Mouse (Mus musculus) embryo, embryonic 11.5 days (tissue): ENCODE data around the gene Gpatch4.
A peak's percentile ranks its signal among the peaks of the same experiment; 100 is the strongest.

Experiments used
- DNase-seq: peaks from one replicate; pipeline ENCODE4 v3.0.0-alpha.2; 2012; ENCODE audit warnings: low read depth, low spot score

The Gpatch4 gene

DNA sequence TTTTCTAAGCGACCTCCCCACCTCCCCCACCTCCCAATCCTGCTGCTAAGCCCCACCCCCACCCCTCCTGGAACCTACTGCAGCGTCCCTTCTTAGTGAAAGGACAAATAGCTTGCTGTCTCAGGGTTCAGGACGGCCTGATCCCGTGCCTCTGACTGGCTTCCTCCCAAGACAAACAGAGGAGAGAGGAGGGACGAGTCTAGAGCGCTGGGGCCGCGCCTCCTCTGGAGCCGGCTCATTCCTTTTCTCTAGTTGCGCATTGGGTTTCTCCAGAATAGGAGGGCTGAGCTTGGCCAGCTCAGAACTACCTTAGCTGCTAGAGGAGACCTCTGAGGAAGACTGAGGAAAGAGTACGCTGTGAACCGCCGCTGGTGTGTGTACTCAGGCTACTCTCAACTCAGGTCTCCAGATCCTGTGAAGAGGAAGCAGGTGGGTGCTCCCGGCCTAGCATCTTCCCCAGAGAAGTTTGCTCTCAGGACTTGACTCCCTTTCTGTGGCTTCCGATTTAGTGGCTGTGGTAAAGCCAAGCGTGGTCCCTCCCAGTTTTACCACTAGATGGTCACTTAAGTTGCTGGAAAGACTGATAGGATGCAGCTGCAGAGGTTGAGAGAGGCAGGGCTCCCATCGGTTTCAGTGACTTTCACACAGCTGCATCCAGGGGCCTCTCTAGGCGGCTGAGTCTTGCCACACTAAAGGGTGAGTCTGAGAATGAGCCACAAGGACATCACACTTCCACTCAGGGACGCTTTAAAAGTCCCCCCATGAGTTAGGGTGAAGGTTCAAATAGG is 12.1 kb upstream of the Gpatch4 start:
- DNase-seq = no peak

DNA sequence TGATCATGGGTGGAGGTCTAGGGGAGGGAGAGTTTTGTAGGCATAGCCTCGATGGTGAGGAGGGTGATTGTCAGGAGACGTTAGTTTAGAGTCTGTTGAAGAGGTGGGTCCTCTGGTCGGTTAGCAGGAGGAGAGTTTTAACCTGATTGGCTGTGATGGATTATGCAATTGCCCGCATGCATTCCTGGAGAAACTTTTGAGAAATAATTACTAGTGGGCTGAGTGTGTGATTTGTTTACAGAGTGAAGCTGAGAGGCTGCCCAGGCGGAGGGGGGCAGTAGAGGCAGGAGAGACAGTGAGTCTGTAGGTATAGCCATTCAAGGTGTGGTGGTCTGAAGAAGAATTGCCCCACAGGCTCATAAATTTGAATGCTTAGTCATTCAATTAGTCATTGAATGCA is 9.4 kb upstream of the Gpatch4 start:
- DNase-seq = no peak

DNA sequence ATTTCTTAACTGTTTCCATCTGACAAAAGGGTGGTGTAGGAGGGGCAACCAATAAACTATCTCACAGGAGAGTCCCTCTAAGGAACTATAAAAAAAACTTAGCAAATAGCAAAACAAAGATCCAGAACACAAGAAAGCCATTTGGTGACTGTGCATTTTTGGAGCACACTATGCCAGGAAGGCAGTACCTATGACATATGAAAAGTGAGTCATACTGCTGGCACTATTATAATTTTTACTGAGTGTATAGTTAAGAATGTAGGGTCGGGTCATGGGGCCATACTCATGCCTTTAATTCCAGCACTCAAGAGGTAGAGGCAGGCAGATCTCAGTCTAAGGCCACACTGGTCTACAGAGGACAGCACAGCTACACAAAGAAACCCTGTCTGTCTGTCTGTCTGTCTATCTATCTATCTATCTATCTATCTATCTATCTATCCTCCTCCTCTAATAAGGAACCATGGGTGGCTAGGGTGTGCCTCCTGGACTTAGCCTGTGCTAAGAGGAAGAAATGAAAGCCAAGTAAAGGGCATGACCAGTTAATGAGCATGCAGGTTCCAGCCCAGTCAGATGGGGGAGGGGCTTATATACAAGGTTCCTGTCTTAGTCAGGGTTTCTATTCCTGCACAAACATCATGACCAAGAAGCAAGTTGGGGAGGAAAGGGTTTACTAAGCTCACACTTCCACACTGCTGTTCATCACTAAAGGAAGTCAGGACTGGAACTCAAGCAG is 7.2 kb upstream of the Gpatch4 start:
- DNase-seq = no peak

DNA sequence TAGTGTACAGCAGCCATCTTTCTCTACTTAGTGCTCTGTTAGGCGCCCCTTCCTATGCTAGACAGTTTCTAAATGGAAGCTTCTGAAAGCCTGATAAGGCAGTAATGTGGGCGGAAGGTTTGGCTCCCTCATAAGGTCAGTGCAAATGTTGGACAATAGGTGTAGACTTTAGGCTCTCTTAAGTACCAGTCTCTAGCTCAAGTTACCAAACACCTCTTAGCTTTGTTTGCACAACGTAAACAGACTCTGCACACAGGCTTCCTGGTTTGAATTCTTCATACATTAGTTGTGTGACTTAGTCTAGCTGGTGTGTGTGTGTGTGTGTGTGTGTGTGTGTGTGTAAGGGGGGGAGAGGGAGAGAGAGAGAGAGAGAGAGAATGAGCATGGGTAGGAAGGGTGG is 6.6 kb downstream of the Gpatch4 start:
- DNase-seq = no peak

DNA sequence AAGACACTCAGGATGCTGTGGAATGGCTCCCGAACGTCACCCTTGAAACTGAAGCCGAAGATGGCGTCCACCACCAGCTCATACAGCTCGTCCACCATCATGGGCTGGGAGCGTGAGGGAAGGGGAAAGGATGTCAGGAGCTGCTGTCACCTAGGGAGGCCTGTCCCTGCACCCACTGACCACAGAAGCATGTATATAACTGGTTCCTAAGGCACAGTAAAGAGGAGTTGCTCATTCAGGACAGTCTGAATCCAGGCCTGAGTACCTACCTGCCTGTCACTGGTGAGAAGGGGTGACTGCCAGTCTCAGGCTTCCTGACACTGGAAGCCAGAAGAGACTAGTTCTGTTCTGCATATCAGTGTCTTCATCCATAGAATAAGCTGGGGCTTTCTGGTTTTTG is 14.1 kb downstream of the Gpatch4 start:
- no peak for DNase-seq

DNA sequence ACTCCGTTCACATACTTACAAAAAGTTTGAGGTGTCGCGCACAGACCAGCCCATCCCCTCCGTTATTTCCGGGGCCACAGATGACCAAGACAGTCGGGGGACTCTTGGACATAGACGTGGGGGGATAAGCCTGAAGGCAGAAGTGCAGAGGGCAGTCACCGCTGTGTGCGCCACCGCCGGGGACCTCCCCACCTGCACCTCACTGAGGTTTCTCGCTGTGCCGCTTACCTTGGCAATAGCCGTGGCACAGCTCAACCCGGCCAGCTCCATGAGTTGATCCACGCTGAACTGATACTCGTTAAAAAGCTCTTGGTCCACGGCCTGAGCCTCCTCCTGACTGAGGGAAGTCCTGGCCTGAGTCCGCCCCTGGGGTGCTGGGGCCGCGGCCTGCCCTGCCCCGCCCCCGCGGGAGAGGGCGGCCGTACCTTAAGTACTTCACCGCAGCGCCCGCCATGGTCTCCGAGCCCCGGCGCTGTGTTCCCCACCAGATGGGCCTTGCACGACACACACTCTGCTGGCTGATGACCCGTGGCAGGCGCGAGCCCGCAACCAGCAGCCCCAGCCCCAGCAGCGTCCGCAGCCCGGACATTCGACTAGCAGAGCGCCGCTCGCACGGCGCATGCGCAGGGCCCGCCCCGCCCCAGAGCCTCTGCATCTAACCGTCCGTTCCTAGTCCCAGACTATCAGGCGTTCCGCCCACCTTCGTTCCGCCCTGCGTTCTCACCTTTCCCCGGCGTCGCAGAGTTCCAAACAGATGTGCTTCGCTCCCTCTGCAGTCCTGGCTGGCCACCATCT is 15.2 kb downstream of the Gpatch4 start, which contains the start of gene Naxe:
TSS of gene Naxe (minus strand) at position 594 of the 795 bp plus-strand sequence.
- DNase-seq = peak; percentile 90

DNA sequence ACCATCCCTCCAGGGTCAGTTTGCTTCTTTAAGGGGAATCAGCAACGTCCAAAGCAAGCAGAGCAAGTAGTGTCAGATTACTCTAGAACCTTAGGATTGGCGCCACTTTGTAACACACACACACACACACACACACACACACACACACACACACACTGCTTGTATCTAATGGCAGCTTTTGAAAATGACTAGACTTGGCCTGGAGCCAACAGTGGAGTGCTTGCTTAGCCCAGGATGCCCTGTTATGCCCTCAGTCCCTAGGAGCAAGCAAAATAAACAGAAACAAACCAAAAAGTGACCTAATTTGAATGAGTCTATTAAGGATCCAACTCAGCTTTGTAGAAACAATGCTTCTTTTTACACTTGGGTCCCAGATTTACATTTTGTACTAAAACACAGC is 25.5 kb downstream of the Gpatch4 start:
- DNase-seq = no peak

DNA sequence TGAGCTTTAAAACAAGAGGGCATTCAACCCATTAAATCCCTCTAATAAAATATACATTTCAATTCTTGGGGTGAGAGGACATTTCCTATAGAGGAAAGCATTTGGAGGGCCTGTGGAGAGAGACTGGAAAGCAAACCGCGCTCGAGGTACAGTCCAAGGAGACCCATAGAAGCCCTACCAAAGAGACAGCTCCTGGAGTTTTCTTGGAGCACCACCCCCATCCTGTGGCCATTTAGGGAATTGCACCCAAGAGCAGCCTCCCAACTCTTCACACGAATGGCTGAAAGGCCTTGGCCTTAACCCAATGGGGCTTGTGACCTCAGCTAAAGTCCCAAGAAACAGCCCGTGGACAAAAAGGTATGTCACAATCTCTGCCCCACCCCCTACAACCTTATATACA is 28.9 kb downstream of the Gpatch4 start:
- DNase-seq = peak; percentile 64

DNA sequence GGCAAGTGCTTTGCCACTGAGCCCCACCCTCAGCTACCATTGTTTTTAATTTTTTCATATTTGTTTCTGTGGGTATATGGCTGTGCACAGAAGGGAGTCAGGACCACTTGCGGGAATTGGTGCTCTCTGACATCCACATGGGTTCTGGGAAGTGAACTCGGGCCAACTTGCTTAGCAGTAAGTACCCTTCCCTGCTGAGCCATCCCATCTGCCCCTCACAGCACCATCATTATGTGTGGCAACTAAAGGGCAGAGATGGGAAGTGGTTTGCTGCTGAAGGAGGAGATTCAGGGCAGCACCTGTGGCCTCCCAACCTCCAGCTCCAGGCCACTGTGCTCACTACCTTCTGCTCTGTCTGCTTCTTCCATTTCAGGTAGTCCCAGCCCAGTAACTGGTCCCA is 30.7 kb downstream of the Gpatch4 start:
- DNase-seq = no peak

DNA sequence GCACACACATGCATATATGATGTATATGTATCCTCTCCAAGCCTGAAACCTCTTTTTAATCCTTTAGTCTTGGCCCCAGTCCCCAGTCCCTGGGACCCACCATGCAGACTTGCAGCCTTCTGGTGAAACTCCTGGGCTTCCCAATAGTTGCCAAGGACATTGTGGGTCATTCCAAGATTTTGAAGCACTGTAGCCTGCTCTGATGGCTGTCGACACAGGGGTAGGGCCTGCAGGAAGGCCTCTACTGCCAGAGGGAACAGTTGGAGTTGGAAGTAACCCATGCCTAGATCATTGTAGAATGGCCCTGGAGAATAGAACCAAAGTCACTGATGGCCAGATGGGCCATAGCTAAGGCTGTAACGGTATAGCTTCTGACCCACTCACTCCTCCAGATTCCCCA is 31.4 kb downstream of the Gpatch4 start:
- no peak for DNase-seq

DNA sequence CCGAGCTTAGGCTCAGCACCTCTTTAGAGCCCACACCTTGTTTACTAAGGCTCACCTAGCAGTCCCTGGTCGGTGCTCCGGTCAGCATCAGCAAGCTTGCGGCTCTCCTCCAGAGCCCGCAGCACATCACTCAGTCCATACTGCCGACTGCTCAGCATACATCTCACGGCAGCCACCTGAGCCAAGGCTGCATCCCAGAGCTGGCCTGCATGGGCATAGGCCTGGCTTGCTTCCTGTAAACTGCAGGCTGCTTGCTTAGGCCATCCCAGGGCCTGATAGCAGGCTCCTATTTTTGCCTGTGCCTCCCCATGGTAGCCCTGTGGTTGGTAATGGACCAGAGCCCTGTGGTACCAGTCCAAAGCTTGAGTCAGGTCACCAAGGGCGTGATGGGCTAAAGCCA is 31.9 kb downstream of the Gpatch4 start:
- DNase-seq = no peak

DNA sequence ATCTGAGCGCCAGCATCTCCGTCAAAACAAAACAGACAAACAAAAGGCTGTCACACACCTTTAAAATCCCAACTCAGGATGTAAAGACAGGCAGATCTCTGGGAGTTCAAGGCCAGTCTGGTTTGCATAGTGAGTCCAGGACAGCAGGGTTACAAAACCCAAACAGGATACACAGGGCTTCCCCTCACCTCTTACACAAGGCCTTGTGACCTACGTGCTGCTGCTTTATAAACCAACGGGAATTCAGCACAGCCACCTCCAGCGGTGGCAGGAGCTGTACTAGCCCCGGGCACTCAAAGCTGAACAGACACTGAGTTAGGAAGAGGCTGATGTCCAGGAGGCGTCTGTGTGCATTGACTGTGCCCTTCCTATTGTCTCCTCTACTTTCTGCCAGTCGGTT is 34.5 kb downstream of the Gpatch4 start:
- DNase-seq = no peak

DNA sequence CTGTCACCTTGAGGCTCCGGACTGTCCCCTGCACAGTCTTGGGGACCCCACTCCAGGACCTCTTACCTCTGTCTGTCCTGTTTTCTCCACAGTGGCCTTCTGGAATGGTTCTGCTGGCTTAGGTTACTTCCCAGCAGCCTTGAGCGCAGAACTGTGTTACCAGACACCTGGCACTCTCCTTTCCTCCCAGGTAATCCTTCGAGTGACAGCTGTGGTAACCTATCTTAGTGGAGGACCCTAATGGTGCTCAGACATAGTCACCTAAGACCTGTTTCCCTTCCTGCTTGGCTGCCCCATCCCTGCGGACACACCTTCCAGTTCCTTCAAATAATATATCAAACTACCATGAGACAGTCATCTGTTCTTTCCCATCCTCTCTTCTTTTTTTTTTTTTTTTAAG is 35.3 kb downstream of the Gpatch4 start, which contains the start of gene Ttc24:
TSS of gene Ttc24 (minus strand) at position 101 of the 400 bp plus-strand sequence.
- DNase-seq = no peak

DNA sequence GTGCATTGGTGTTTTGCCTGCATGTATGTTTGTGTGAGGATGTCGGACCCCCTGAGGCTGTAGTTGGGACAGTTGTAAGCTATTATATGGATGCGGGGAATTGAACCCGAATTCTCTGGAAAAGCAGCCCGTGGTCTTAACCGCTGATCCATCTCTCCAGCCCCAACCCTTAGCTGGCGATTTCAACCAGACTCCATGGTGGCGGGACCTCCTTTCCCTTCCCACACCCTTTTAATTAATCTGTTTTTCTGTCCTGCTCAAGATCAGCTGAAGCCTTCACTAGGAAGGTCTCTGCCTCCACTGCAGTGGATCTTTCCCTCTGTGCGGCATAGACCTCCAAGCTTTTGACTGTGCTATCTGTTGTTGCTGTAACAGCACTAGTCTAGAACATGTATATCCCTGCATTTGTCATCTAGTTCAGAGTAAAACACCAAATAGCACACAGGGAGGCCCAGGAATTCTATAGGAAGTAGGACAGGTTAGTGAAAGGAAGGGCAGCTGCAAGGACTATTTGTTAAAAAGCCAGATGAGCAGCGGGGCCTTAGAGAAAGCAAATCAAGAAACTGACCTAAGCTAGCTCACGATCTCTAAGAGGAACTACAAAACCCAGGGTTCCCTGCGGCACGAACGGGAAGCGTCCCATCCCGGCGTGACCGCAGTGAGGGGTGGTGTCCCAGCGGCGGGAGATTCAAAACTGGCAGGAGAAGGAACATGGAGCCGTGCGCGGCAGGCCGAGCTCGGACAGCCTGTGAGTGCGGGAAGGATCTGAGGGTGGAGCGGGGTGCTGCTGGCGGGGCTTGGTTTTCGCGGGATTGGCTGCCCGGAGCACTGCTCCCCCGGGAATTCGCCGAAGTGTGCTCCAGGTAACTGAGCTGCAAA is 38.7 kb downstream of the Gpatch4 start, which contains the start of gene Iqgap3:
TSS of gene Iqgap3 (plus strand) at position 627 of the 879 bp plus-strand sequence.
- DNase-seq = peak; percentile 80

DNA sequence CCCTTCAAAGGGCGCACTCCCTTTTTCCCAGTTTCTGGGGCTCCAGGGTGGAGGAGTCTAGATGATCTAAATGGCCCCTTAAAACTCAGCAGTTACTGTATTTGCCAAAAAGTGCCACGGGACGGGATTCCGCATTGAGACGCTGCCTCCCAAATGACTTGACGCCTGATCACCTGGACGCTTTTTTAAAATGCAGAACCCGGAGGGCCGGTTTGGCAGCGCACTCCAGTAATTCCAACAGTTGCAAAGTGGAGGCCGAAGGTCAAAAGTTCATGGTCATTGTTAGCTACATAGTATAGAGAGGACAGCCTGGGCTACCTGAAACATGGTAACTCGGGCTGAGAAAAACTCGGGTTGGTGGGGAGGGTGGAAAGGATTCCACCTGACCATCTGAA is 39.3 kb downstream of the Gpatch4 start:
- no peak for DNase-seq

DNA sequence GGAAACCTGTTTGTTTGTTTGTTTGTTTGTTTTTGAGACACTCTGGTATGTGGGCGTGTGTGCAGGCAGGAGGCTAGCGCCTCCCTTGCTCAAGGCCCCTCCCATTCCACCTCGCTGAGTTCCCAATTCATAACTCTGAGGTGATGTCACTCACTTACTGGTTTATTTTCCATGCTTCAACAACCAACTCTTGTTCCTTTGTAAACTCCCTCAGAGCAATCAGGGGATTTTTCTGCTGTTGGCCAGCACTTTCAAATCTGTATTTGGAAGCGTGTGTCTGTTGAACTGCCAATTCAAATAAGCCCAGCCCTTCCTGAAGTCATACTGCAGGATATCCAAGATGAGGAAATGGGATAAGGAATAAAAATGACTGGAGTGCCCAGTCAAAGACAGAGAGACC is 39.8 kb downstream of the Gpatch4 start:
- DNase-seq = no peak

DNA sequence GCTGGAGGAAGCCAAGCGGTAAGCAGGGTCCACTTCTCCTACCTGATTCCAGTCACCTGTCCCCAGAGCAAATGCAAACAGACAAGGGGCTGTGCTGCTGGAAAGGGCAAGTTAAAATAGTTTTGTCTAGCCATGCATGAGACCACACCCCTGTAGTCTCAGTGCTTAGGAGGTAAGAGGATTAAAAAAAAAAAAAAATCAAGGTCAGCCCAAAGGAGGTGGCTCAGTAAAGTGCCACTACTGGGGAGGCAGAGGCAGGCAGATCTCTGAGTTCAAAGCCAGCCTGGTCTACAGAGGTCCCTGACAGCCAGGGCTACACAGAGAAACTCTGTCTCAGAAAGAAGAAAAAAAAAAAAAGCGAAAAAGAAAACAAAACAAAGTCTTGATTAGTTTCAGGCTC is 41.1 kb downstream of the Gpatch4 start:
- no peak for DNase-seq

DNA sequence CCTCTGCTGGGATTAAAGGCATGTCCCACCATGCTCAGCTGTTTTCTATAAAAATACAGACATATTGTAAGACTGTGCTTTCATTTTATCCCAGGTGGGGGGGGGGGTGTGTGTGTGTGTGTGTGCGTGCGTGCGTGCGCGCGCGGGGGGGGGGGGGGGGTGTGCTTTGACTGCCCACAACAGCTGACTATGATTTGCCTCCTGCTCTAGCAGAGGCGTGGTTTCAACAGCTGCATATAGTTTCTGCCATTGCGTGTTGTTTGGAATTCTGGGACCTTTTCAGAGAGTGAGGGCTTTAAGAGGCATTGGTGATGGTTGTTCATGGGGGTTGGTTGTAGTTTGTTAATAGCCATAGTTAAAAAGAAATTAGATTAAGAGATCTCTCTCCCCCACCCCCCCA is 42.6 kb downstream of the Gpatch4 start:
- no peak for DNase-seq

DNA sequence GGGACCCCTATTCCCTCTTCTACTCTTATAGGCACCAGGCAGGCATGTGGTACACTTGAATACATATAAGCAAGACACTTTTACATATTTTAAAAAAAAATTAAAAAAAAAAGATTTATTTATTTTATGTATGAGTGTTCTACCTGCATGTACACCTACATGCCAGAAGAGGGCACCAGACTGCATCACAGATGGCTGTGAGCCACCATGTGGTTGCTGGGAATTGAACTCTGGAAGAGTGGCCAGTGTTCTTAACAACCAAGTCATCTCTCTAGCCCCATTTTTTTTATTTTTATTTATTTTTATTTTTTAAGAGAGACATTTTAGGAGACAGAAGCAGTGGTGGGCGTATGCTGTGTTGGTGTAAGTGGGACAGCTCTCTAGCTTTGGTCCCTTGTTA is 44.8 kb downstream of the Gpatch4 start:
- no peak for DNase-seq

DNA sequence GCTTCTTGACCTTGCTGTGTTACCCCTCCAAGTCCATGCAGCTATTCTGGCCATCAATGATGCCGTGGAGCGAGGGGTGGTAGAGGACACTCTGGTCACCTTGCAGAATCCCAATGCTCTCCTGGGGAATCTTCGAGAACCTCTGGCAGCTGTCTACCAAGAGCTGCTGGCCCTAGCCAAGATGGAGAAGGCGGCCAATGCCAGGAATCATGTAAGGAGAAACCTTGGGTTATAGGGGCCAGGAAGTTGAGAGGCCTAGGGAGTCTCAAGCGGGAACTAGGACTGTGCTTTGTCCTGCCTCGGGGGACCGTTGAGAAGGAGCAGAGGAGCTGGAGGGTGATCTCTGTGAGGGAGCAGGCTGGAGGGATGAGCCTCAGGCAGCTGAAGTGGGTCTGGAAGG is 47.2 kb downstream of the Gpatch4 start:
- DNase-seq = no peak

DNA sequence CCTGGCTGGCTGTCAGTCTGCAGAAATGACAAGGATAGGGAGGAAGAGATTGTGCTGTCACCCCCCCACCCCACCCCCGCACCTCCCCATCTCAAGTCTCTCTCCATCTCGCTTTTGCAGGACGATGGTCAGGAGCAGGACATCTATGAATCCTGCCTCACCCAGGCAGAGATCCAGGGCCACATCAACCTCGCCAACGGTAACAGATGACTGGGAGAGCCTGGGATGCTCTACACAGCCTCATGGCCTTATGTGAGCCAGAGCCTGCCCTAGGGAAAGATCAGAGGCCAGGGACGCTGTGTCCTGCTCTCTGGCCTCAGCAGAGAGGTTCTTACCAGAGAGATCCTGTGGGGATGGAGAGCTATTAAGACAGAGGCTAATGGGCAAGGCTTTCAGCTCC is 47.7 kb downstream of the Gpatch4 start:
- no peak for DNase-seq
